Mouse (Mus musculus) hindbrain, embryonic 12.5 days (tissue): ENCODE results near the gene Dot1l. TPM values are rescaled to one million over a fixed set of nuclear protein-coding genes. Genes with fewer than 3 reads are reported as not detected.

Source experiments
- ATAC-seq: fragments of 200-750 bp; cut with Nextera tagmentation; 2 replicates; pipeline ENCODE4 v1.8.0; 2017; ENCODE audit warnings: moderate TSS enrichment; ENCODE audit not compliant: low FRiP score
- H3K27ac ChIP-seq: fragments of 300-500 bp; sonication (generic); 2 replicates; pipeline ENCODE4 v1.5.1; 2016; ENCODE audit warnings: mild to moderate bottlenecking
- H3K27me3 ChIP-seq: fragments of 300-500 bp; sonication (generic); 2 replicates; pipeline ENCODE4 v1.6.1; 2016; ENCODE audit warnings: mild to moderate bottlenecking
- H3K36me3 ChIP-seq: fragments of 300-500 bp; sonication (generic); 2 replicates; pipeline ENCODE4 v1.6.1; 2016; ENCODE audit warnings: mild to moderate bottlenecking
- H3K4me1 ChIP-seq: fragments of 300-500 bp; sonication (generic); 2 replicates; pipeline ENCODE4 v1.6.1; 2016
- H3K4me2 ChIP-seq: fragments of 300-500 bp; sonication (generic); replicated peaks from 2 replicates; pipeline ENCODE4 v1.6.1; 2016; ENCODE audit warnings: mild to moderate bottlenecking
- H3K4me3 ChIP-seq: fragments of 300-500 bp; sonication (generic); 2 replicates; pipeline ENCODE4 v1.5.1; 2016; ENCODE audit warnings: mild to moderate bottlenecking
- H3K9ac ChIP-seq: fragments of 300-500 bp; sonication (generic); 2 replicates; pipeline ENCODE4 v1.6.1; 2016; ENCODE audit warnings: mild to moderate bottlenecking, moderate library complexity
- H3K9me3 ChIP-seq: fragments of 300-500 bp; sonication (generic); replicated peaks from 2 replicates; pipeline ENCODE4 v1.6.1; 2016; ENCODE audit warnings: mild to moderate bottlenecking
- WGBS: fragments of 180-500 bp; shearing (Covaris S2); methylation state at CpG from one replicate; pipeline ENCODE4 v1.1.7; 2016; 5-methylcytosine and 5-hydroxymethylcytosine counted together
- polyA plus RNA-seq: library from polyadenylated mRNA; unstranded; fragments of >200 nt; fragmentation: Nextera tagmentation; extraction: Ambion mirVana; gene quantifications from 2 replicates; pipeline ENCODE4 v1.2.1, GENCODE M21; 2016

Gene Dot1l
- polyA plus RNA-seq, 1 experiment from 2014 or later, result 27.4 TPM

GRCm38 (mm10) chr10:80760596-80761524 lies 5.9 kb downstream of the Dot1l start:
- H3K27me3 ChIP-seq, result no peaks in the 10 kb centered on the region
- WGBS, result 86% methylated on average over 4 of the region's 4 CpGs
- H3K9me3 ChIP-seq, result no peaks in the 10 kb centered on the region
- no peak overlapping the region for H3K27ac ChIP-seq
- H3K9ac ChIP-seq, result no peak overlapping the region
- H3K4me2 ChIP-seq, result no peak overlapping the region
- peaks cover 15% of the 10 kb centered on the region for H3K36me3 ChIP-seq
- no peak overlapping the region for H3K4me3 ChIP-seq
- peaks cover 40% of the 10 kb centered on the region for H3K4me1 ChIP-seq
- ATAC-seq, result no peak

GRCm38 (mm10) chr10:80761821-80762220 lies 6.8 kb downstream of the Dot1l start:
- H3K4me1 ChIP-seq, result peaks cover 30% of the 10 kb centered on the region

GRCm38 (mm10) chr10:80763502-80763901 lies 8.5 kb downstream of the Dot1l start:
- WGBS, result 97% methylated on average over 2 of the region's 2 CpGs
- H3K27ac ChIP-seq, result no peak overlapping the region
- H3K36me3 ChIP-seq, result peaks cover 40% of the 10 kb centered on the region

More at GRCm38 (mm10) chr10:80761821-80762220, 6.8 kb downstream of the Dot1l start:
- Histone ChIP-seq H3K4me3 (no peak overlapping the region), H3K36me3 (peaks cover 25% of the 10 kb centered on the region), H3K27me3 (no peaks in the 10 kb centered on the region), H3K27ac (no peak overlapping the region), H3K9me3 (no peaks in the 10 kb centered on the region), H3K9ac (no peak overlapping the region), H3K4me2 (no peak overlapping the region)
- ATAC-seq, result no peak
- WGBS, result 58% methylated on average over 3 of the region's 3 CpGs

GRCm38 (mm10) chr10:80765746-80766145 lies 10.7 kb downstream of the Dot1l start:
- H3K4me2 ChIP-seq, result no peak overlapping the region
- no peak overlapping the region for H3K4me3 ChIP-seq
- H3K9ac ChIP-seq, result no peak overlapping the region
- H3K27me3 ChIP-seq, result no peaks in the 10 kb centered on the region
- 87% methylated on average over 2 of the region's 2 CpGs for WGBS
- no peaks in the 10 kb centered on the region for H3K9me3 ChIP-seq
- H3K36me3 ChIP-seq, result peaks cover 62% of the 10 kb centered on the region
- no peak for ATAC-seq
- H3K4me1 ChIP-seq, result peaks cover 5% of the 10 kb centered on the region; the same call in 1 of the 2 replicates
- H3K27ac ChIP-seq, result no peak overlapping the region

More at GRCm38 (mm10) chr10:80763502-80763901, 8.5 kb downstream of the Dot1l start:
- H3K4me2 ChIP-seq, result no peak overlapping the region
- H3K9me3 ChIP-seq, result no peaks in the 10 kb centered on the region
- no peak overlapping the region for H3K4me3 ChIP-seq
- H3K27me3 ChIP-seq, result no peaks in the 10 kb centered on the region
- peaks cover 13% of the 10 kb centered on the region for H3K4me1 ChIP-seq
- ATAC-seq, result no peak
- no peak overlapping the region for H3K9ac ChIP-seq

GRCm38 (mm10) chr10:80766161-80766815 lies 11.3 kb downstream of the Dot1l start:
- Histone ChIP-seq H3K4me3 (no peak overlapping the region), H3K4me2 (no peak overlapping the region), H3K9me3 (no peaks in the 10 kb centered on the region), H3K27me3 (no peaks in the 10 kb centered on the region), H3K4me1 (peaks cover 5% of the 10 kb centered on the region; the same call in 1 of the 2 replicates), H3K36me3 (peaks cover 68% of the 10 kb centered on the region), H3K27ac (no peak overlapping the region), H3K9ac (no peak overlapping the region)
- ATAC-seq, result no peak
- 84% methylated on average over 10 of the region's 10 CpGs for WGBS

GRCm38 (mm10) chr10:80768365-80768764 lies 13.4 kb downstream of the Dot1l start:
- WGBS, result 91% methylated on average over 6 of the region's 6 CpGs
- Histone ChIP-seq H3K27me3 (no peaks in the 10 kb centered on the region), H3K36me3 (peaks cover 88% of the 10 kb centered on the region), H3K27ac (no peak overlapping the region), H3K4me1 (no peaks in the 10 kb centered on the region), H3K9me3 (no peaks in the 10 kb centered on the region), H3K4me3 (no peak overlapping the region), H3K9ac (no peak overlapping the region), H3K4me2 (no peak overlapping the region)
- ATAC-seq, result no peak

- WGBS, result 93% methylated on average over 5 of the region's 5 CpGs
- H3K9ac ChIP-seq, result no peak overlapping the region
- peaks cover 100% of the 10 kb centered on the region for H3K36me3 ChIP-seq
- no peak overlapping the region for H3K27ac ChIP-seq
- no peak overlapping the region for H3K4me3 ChIP-seq
- ATAC-seq, result no peak
- 0 out of 2 replicates have a peak, but pooled peaks cover 2% of the 10 kb centered on the region for H3K4me1 ChIP-seq
- no peaks in the 10 kb centered on the region for H3K9me3 ChIP-seq
- H3K27me3 ChIP-seq, result no peaks in the 10 kb centered on the region
- H3K4me2 ChIP-seq, result no peak overlapping the region
Measured at GRCm38 (mm10) chr10:80773816-80774215, 18.8 kb downstream of the Dot1l start.

GRCm38 (mm10) chr10:80774549-80774948 lies 19.5 kb downstream of the Dot1l start:
- 70% methylated on average over 2 of the region's 2 CpGs for WGBS
- Histone ChIP-seq H3K4me2 (no peak overlapping the region), H3K9ac (0 out of 2 replicates have a peak overlapping the region, but pooled peaks have one; percentile 18), H3K27me3 (no peaks in the 10 kb centered on the region), H3K36me3 (peaks cover 99% of the 10 kb centered on the region), H3K4me1 (0 out of 2 replicates have a peak, but pooled peaks cover 2% of the 10 kb centered on the region), H3K4me3 (no peak overlapping the region), H3K9me3 (no peaks in the 10 kb centered on the region), H3K27ac (peak overlapping the region; percentile 5; the same call in 1 of the 2 replicates)
- peak; percentile 50; the same call in 1 of the 2 replicates for ATAC-seq

- H3K4me1 ChIP-seq, result 0 out of 2 replicates have a peak, but pooled peaks cover 2% of the 10 kb centered on the region
- 0 out of 2 replicates have a peak overlapping the region, but pooled peaks have one; percentile 3 for H3K9ac ChIP-seq
- no peaks in the 10 kb centered on the region for H3K27me3 ChIP-seq
- peaks cover 99% of the 10 kb centered on the region for H3K36me3 ChIP-seq
- ATAC-seq, result 0 out of 2 replicates have a peak, but pooled peaks have one; percentile 4
- no peak overlapping the region for H3K27ac ChIP-seq
- H3K4me2 ChIP-seq, result no peak overlapping the region
- no peaks in the 10 kb centered on the region for H3K9me3 ChIP-seq
- H3K4me3 ChIP-seq, result no peak overlapping the region
- 89% methylated on average over 4 of the region's 4 CpGs for WGBS
Measured at GRCm38 (mm10) chr10:80774981-80775380, 20.0 kb downstream of the Dot1l start.

- H3K4me2 ChIP-seq, result no peak overlapping the region
- H3K27ac ChIP-seq, result no peak overlapping the region
- H3K4me3 ChIP-seq, result no peak overlapping the region
- no peak for ATAC-seq
- H3K9ac ChIP-seq, result no peak overlapping the region
- no peaks in the 10 kb centered on the region for H3K27me3 ChIP-seq
- WGBS, result 96% methylated on average over 4 of the region's 4 CpGs
- peaks cover 97% of the 10 kb centered on the region for H3K36me3 ChIP-seq
- 0 out of 2 replicates have a peak, but pooled peaks cover 2% of the 10 kb centered on the region for H3K4me1 ChIP-seq
- H3K9me3 ChIP-seq, result no peaks in the 10 kb centered on the region
Measured at GRCm38 (mm10) chr10:80775731-80776130, 20.7 kb downstream of the Dot1l start.

GRCm38 (mm10) chr10:80776358-80776869 lies 21.4 kb downstream of the Dot1l start:
- no peaks in the 10 kb centered on the region for H3K9me3 ChIP-seq
- H3K4me3 ChIP-seq, result no peak overlapping the region
- no peak overlapping the region for H3K4me2 ChIP-seq
- peaks cover 97% of the 10 kb centered on the region for H3K36me3 ChIP-seq
- no peak overlapping the region for H3K27ac ChIP-seq
- H3K9ac ChIP-seq, result no peak overlapping the region
- H3K27me3 ChIP-seq, result no peaks in the 10 kb centered on the region
- H3K4me1 ChIP-seq, result 0 out of 2 replicates have a peak, but pooled peaks cover 2% of the 10 kb centered on the region
- ATAC-seq, result no peak
- 87% methylated on average over 6 of the region's 6 CpGs for whole genome bisulfite sequencing

GRCm38 (mm10) chr10:80777123-80777522 lies 22.1 kb downstream of the Dot1l start:
- Histone ChIP-seq H3K27ac (no peak overlapping the region), H3K27me3 (no peaks in the 10 kb centered on the region), H3K36me3 (peaks cover 97% of the 10 kb centered on the region), H3K9me3 (no peaks in the 10 kb centered on the region), H3K4me1 (0 out of 2 replicates have a peak, but pooled peaks cover 2% of the 10 kb centered on the region), H3K4me3 (no peak overlapping the region), H3K4me2 (no peak overlapping the region), H3K9ac (no peak overlapping the region)
- 96% methylated on average over 5 of the region's 5 CpGs for WGBS
- ATAC-seq, result no peak
